Mouse (Mus musculus) heart, embryonic 16.5 days (tissue): ENCODE results near the gene Actn1. TPM values are rescaled to one million over a fixed set of nuclear protein-coding genes. Genes with fewer than 3 reads are reported as not detected.

Experiments
- ATAC-seq: fragments of 200-750 bp; cut with Nextera tagmentation; replicated peaks from 2 replicates; pipeline ENCODE4 v1.8.0; 2017; ENCODE audit warnings: moderate number of reproducible peaks; ENCODE audit not compliant: insufficient read depth, low FRiP score; ENCODE audit errors: extremely low read depth
- H3K27ac ChIP-seq: fragments of 300-500 bp; sonication (generic); 2 replicates; pipeline ENCODE4 v1.5.1; 2014; ENCODE audit warnings: mild to moderate bottlenecking, low read length, control low read depth, moderate library complexity
- H3K27me3 ChIP-seq: fragments of 300-500 bp; sonication (generic); 2 replicates; pipeline ENCODE4 v1.6.1; 2014; ENCODE audit warnings: low read length, mixed read lengths; ENCODE audit not compliant: control insufficient read depth, insufficient read depth
- H3K36me3 ChIP-seq: fragments of 300-500 bp; sonication (generic); 2 replicates; pipeline ENCODE4 v1.6.1; 2014; ENCODE audit not compliant: control insufficient read depth, insufficient read depth
- H3K4me1 ChIP-seq: fragments of 300-500 bp; sonication (generic); 2 replicates; pipeline ENCODE4 v1.6.1; 2014; ENCODE audit warnings: low read length, mixed read lengths; ENCODE audit not compliant: control insufficient read depth, insufficient read depth
- H3K4me2 ChIP-seq: fragments of 300-500 bp; sonication (generic); 2 replicates; pipeline ENCODE4 v1.6.1; 2014; ENCODE audit warnings: low read depth, mild to moderate bottlenecking, control low read depth, low read length
- H3K4me3 ChIP-seq: fragments of 300-500 bp; sonication (generic); 2 replicates; pipeline ENCODE4 v1.5.1; 2014; ENCODE audit warnings: mild to moderate bottlenecking, control low read depth, low read length
- H3K9ac ChIP-seq: fragments of 300-500 bp; sonication (generic); 2 replicates; pipeline ENCODE4 v1.6.1; 2014; ENCODE audit warnings: low read length, control low read depth
- H3K9me3 ChIP-seq: fragments of 300-500 bp; sonication (generic); replicated peaks from 2 replicates; pipeline ENCODE4 v1.6.1; 2016; ENCODE audit warnings: low read length; ENCODE audit not compliant: control insufficient read depth
- WGBS: fragments of 180-500 bp; shearing (Covaris S2); extraction: QIAGEN DNeasy Blood & Tissue Kit; methylation state at CpG from one replicate; pipeline ENCODE4 v1.1.7; 2014; 5-methylcytosine and 5-hydroxymethylcytosine counted together
- polyA plus RNA-seq: library from polyadenylated mRNA; unstranded; fragments of >200 nt; fragmentation: Nextera tagmentation; extraction: Ambion mirVana; gene quantifications from 2 replicates; pipeline ENCODE4 v1.2.1, GENCODE M21; 2015

Gene Actn1
- polyA plus RNA-seq, 1 experiment from 2014 or later = 31.0 TPM

DNA sequence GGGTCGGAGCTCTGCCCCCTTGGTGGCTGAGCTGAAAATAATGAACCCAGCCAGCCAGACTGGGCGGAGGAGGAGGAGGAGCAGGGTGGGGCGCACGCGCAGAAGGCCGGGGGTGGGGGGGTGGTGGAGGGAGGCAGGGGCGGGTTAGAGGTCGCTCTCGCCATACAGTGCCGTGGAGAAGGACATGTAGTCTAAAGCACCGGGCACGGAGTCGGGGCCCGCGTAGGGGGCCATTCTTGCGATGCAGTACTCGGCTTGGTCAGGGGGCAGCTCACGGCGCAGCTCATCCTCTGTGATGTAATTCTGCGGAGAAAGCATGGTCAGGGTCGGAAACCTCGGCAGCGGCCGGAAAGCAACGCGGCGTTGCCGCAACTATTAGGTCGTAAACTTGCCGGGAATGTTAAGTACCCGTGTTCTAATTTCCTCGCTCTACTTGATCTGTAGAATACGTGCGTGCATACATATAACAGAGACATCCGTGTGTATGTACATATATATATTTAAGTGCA is 91.9 kb downstream of the Actn1 start:
- peaks cover 11% of the 10 kb centered on the region for H3K4me1 ChIP-seq
- H3K4me2 ChIP-seq = peak overlapping the region; percentile 45
- H3K36me3 ChIP-seq = peaks cover 37% of the 10 kb centered on the region
- H3K4me3 ChIP-seq = peak overlapping the region; percentile 70
- no peaks in the 10 kb centered on the region for H3K9me3 ChIP-seq
- 21% methylated on average over 35 of the region's 35 CpGs for WGBS
- peak overlapping the region; percentile 91 for H3K27ac ChIP-seq
- H3K9ac ChIP-seq = peak overlapping the region; percentile 74
- peak; percentile 81 for ATAC-seq
- H3K27me3 ChIP-seq = no peaks in the 10 kb centered on the region

DNA sequence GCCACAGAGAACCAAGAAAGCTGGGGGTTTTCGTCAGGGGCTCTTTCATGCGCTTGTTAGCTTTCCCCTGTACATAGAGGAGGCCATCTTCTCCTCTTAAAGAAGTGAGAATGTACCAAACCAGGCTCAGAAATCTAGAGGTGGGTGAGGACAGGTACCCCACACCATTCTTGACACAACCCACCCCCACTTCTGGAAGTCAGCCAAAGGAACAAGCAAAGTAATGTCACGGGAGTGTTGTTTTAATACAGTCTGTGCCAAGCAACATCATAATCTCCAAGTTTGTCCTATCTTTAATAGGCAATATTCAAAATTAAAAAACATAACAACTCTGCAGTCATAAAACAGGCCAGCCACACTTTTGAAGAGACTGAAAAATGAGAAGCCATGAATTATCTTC is 92.8 kb downstream of the Actn1 start:
- H3K36me3 ChIP-seq = peaks cover 28% of the 10 kb centered on the region
- no peak overlapping the region for H3K4me2 ChIP-seq
- WGBS = 73% methylated on average over 3 of the region's 3 CpGs
- peaks cover 11% of the 10 kb centered on the region for H3K4me1 ChIP-seq
- no peak overlapping the region for H3K9ac ChIP-seq
- no peaks in the 10 kb centered on the region for H3K9me3 ChIP-seq
- no peak overlapping the region for H3K4me3 ChIP-seq
- ATAC-seq = no peak
- H3K27ac ChIP-seq = no peak overlapping the region
- no peaks in the 10 kb centered on the region for H3K27me3 ChIP-seq

- WGBS = 68% methylated on average over 4 of the region's 4 CpGs
- no peaks in the 10 kb centered on the region for H3K27me3 ChIP-seq
- H3K9ac ChIP-seq = no peak overlapping the region
- no peaks in the 10 kb centered on the region for H3K9me3 ChIP-seq
- H3K27ac ChIP-seq = no peak overlapping the region
- ATAC-seq = no peak
- H3K4me2 ChIP-seq = no peak overlapping the region
- peaks cover 11% of the 10 kb centered on the region for H3K4me1 ChIP-seq
- H3K4me3 ChIP-seq = no peak overlapping the region
- H3K36me3 ChIP-seq = peaks cover 24% of the 10 kb centered on the region
Measured at GRCm38 (mm10) chr12:80166651-80167050, 93.5 kb downstream of the Actn1 start.

GRCm38 (mm10) chr12:80164526-80164925 is 95.6 kb downstream of the Actn1 start:
- H3K9me3 ChIP-seq = no peaks in the 10 kb centered on the region
- no peak overlapping the region for H3K4me2 ChIP-seq
- H3K4me3 ChIP-seq = no peak overlapping the region
- H3K27ac ChIP-seq = no peak overlapping the region
- H3K4me1 ChIP-seq = peaks cover 11% of the 10 kb centered on the region
- WGBS = 85% methylated on average over 8 of the region's 8 CpGs
- no peaks in the 10 kb centered on the region for H3K27me3 ChIP-seq
- no peak overlapping the region for H3K9ac ChIP-seq
- H3K36me3 ChIP-seq = peaks cover 5% of the 10 kb centered on the region
- no peak for ATAC-seq

GRCm38 (mm10) chr12:80162448-80162847 is 97.7 kb downstream of the Actn1 start:
- 77% methylated on average over 3 of the region's 3 CpGs for WGBS
- Histone ChIP-seq H3K9me3 (no peaks in the 10 kb centered on the region), H3K27me3 (no peaks in the 10 kb centered on the region), H3K4me2 (no peak overlapping the region), H3K9ac (no peak overlapping the region), H3K27ac (no peak overlapping the region), H3K4me1 (peaks cover 7% of the 10 kb centered on the region), H3K4me3 (no peak overlapping the region), H3K36me3 (peaks cover 2% of the 10 kb centered on the region; the same call in 1 of the 2 replicates)
- no peak for ATAC-seq

GRCm38 (mm10) chr12:80157675-80158074 is 102.5 kb downstream of the Actn1 start:
- ATAC-seq = no peak
- 0 out of 2 replicates have a peak, but pooled peaks cover 3% of the 10 kb centered on the region for H3K9me3 ChIP-seq
- no peak overlapping the region for H3K27ac ChIP-seq
- WGBS = 8% methylated on average over 5 of the region's 5 CpGs
- H3K36me3 ChIP-seq = no peaks in the 10 kb centered on the region
- no peak overlapping the region for H3K4me3 ChIP-seq
- H3K9ac ChIP-seq = no peak overlapping the region
- H3K4me2 ChIP-seq = peak overlapping the region; percentile 39
- H3K4me1 ChIP-seq = no peaks in the 10 kb centered on the region
- H3K27me3 ChIP-seq = no peaks in the 10 kb centered on the region

DNA sequence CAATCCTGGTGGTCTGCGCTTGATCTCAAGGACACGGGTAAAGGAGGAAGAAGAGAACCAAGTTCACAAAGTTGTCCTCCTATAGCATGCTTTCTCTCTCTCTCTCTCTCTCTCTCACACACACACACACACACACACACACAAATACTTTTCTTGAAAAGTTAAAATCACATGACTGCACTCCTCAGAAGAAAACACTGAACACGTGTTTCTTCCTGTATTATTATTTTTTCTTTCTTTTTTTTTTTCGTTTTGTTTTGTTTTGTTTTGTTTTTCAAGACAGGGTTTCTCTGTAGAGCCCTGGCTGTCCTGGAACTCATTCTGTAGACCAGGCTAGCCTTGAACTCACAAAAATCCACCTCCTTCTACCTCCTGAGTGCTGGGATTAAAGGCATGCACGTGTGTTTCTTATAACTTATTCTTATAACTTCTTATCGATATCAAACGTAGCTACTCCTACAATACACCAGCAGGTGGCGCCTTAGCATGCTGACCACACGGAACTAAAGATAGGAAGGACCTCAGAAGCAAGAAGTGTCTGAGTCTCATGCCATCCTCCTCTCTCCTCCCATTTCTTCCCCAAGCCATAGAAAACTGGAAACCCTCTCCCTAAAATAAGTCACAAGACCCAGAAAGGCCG is 106.4 kb downstream of the Actn1 start:
- no peaks in the 10 kb centered on the region for H3K27me3 ChIP-seq
- no peak for ATAC-seq
- H3K9me3 ChIP-seq = peaks cover 5% of the 10 kb centered on the region; the same call in 1 of the 2 replicates
- H3K4me2 ChIP-seq = no peak overlapping the region
- no peaks in the 10 kb centered on the region for H3K4me1 ChIP-seq
- H3K4me3 ChIP-seq = no peak overlapping the region
- no peak overlapping the region for H3K9ac ChIP-seq
- WGBS = 36% methylated on average over 10 of the region's 10 CpGs
- no peak overlapping the region for H3K27ac ChIP-seq
- H3K36me3 ChIP-seq = no peaks in the 10 kb centered on the region

GRCm38 (mm10) chr12:80153078-80153477 is 107.1 kb downstream of the Actn1 start:
- Histone ChIP-seq H3K4me2 (no peak overlapping the region), H3K27ac (no peak overlapping the region), H3K36me3 (no peaks in the 10 kb centered on the region), H3K4me3 (no peak overlapping the region), H3K9me3 (peaks cover 5% of the 10 kb centered on the region; the same call in 1 of the 2 replicates), H3K9ac (no peak overlapping the region), H3K27me3 (no peaks in the 10 kb centered on the region), H3K4me1 (no peaks in the 10 kb centered on the region)
- 82% methylated on average over 6 of the region's 6 CpGs for WGBS
- ATAC-seq = no peak

GRCm38 (mm10) chr12:80151821-80152220 is 108.3 kb downstream of the Actn1 start:
- H3K9ac ChIP-seq = no peak overlapping the region
- no peak overlapping the region for H3K27ac ChIP-seq
- H3K4me3 ChIP-seq = no peak overlapping the region
- H3K27me3 ChIP-seq = no peaks in the 10 kb centered on the region
- H3K4me2 ChIP-seq = no peak overlapping the region
- no peak for ATAC-seq
- H3K9me3 ChIP-seq = peaks cover 5% of the 10 kb centered on the region; the same call in 1 of the 2 replicates
- no peaks in the 10 kb centered on the region for H3K36me3 ChIP-seq
- WGBS = 90% methylated on average over 6 of the region's 6 CpGs
- no peaks in the 10 kb centered on the region; the same call in 1 of the 2 replicates for H3K4me1 ChIP-seq
